Mouse (Mus musculus) megakaryocyte, embryonic 14.5 days (primary cell): ENCODE results near the gene Slk. TPM values are rescaled to one million over a fixed set of nuclear protein-coding genes. Genes with fewer than 3 reads are reported as not detected.
A peak's percentile ranks its signal among the peaks of the same experiment; 100 is the strongest.
"Not testable (repeated sequence)": the region's sequence is repeated elsewhere in the genome, so short reads cannot be mapped to it uniquely, and the experiment has no call there.

ENCODE experiments used
- H3K27me3 ChIP-seq: replicated peaks from 2 replicates; pipeline ENCODE3; 2012; ENCODE audit warnings: inconsistent platforms
- H3K36me3 ChIP-seq: replicated peaks from 2 replicates; pipeline ENCODE3; 2012; ENCODE audit warnings: low read length, inconsistent platforms, mixed read lengths
- H3K4me1 ChIP-seq: 2 replicates; pipeline ENCODE4 v1.6.1; 2012; ENCODE audit warnings: inconsistent platforms
- H3K4me3 ChIP-seq: replicated peaks from 2 replicates; pipeline ENCODE3; 2012; ENCODE audit warnings: moderate library complexity, mild to moderate bottlenecking, inconsistent platforms
- H3K9me3 ChIP-seq: 2 replicates; pipeline ENCODE4 v1.6.1; 2012; ENCODE audit warnings: inconsistent platforms
- FLI1 ChIP-seq: IDR thresholded peaks from 2 replicates; pipeline ENCODE4 v1.6.1; 2012; ENCODE audit warnings: low read length, inconsistent platforms, mixed read lengths
- GATA1 ChIP-seq: IDR thresholded peaks from 3 replicates; pipeline ENCODE4 v1.6.1; 2012; ENCODE audit warnings: mixed read lengths, low read length, inconsistent platforms, borderline replicate concordance
- polyA plus RNA-seq: library from polyadenylated mRNA; stranded (reverse); fragments of >175 nt; gene quantifications from 2 replicates; pipeline ENCODE4 v1.2.3, GENCODE M21; 2012; ENCODE audit warnings: low replicate concordance; ENCODE audit not compliant: insufficient read depth

Gene Slk
- polyA plus RNA-seq, 1 experiment: 5.6 TPM

DNA sequence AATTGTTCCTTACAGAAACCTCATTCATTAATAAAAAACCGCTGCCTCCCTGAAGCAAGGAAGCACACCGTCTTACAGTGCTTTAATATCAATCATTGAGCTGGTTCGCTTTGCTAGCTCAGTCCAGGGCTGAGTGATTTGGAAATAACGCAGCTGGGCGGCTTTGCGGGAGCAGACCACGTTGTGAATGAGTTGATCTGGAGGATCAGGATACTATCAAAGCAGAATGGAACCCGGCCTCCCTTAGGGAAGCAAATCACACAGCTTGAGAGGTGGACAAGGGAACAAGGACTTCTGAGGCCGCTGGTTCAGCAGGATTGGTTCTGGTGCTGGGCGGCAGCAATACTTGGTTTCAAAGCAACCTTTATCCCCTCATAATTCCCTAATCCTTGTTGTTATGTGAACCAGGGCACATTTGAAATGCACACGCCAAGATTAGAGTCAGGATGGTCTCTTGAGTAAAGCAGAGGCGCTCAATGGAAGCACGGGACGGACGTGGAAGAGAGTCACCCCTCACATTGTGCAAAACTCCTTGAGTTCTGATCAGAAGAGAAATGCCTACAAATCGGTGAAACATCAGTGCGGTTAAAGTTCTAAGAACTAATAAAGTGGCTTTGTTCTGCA is 14.3 kb upstream of the Slk start:
- H3K9me3 ChIP-seq: no peaks in the 10 kb centered on the region
- H3K4me1 ChIP-seq: peaks cover 25% of the 10 kb centered on the region
- H3K4me3 ChIP-seq: no peak overlapping the region
- TF ChIP-seq FLI1 (no peak), GATA1 (no peak)
- no peaks in the 10 kb centered on the region for H3K36me3 ChIP-seq
- no peaks in the 10 kb centered on the region for H3K27me3 ChIP-seq

DNA sequence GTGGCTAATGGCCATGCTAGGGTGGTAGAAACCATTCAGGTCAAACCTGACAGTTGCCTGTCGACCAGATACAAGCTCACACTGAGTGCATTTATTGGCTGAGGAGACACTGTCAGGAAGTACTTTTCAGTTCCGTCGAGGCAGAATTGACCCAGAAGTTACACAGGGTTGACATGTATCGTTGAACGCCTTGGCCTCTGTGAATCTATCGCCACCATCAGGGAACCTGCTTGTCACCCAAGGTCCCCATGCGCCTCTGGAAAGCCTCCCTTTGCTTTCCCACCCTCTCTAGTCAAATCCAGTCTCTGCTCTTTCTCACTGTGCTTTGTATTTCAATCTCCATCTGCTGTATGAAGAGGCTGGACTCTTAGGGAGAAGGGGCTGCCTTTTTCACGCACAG is 13.5 kb upstream of the Slk start:
- no peaks in the 10 kb centered on the region for H3K9me3 ChIP-seq
- H3K4me3 ChIP-seq: no peak overlapping the region
- TF ChIP-seq GATA1 (no peak), FLI1 (no peak)
- H3K4me1 ChIP-seq: peaks cover 19% of the 10 kb centered on the region
- no peaks in the 10 kb centered on the region for H3K36me3 ChIP-seq
- no peaks in the 10 kb centered on the region for H3K27me3 ChIP-seq

DNA sequence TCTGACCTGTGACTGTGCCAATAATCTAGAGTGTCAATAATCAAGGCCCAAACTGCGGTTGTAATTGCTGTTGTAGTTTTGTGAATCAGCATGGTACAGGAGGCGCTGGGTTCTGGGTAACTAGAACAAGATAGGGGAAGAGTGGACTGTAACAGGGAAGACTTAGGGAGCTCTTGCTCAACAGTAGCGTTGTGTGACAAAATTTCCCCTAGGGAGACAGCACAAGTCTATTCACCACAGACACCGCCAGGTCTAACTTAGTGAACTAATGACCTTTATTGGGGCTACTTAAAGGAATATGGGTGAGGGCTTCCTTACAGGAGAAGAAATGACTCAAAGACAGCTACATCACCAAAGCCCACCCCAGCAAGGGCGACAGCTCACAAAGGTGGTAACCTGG is 9.4 kb upstream of the Slk start:
- H3K36me3 ChIP-seq: no peaks in the 10 kb centered on the region
- H3K27me3 ChIP-seq: no peaks in the 10 kb centered on the region
- H3K4me1 ChIP-seq: peaks cover 22% of the 10 kb centered on the region
- no peak overlapping the region for H3K4me3 ChIP-seq
- TF ChIP-seq FLI1: no peak
- no peak for TF ChIP-seq GATA1
- H3K9me3 ChIP-seq: no peaks in the 10 kb centered on the region

DNA sequence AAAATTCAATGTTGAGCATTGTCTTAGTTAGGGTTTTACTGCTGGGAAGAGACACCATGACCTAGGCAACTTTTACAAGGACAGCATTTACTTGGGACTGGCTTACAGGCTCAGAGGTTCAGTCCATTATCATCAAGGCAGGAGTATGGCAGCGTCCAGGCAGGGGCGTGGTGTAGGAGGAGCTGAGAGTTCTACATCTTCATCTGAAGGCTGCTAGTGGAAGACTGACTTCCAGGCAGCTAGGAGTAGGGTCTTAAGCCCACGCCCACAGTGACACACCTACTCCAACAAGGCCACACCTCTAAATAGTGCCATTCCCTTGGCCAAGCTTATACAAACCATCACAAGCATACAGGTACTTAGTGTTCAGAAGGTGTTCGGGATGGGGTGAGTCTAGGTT is 7.5 kb upstream of the Slk start:
- H3K36me3 ChIP-seq, H3K4me3 ChIP-seq, H3K27me3 ChIP-seq, H3K9me3 ChIP-seq: not testable (repeated sequence)
- H3K4me1 ChIP-seq: peaks cover 22% of the 10 kb centered on the region

- TF ChIP-seq GATA1 (no peak), FLI1 (no peak)
- peaks cover 21% of the 10 kb centered on the region for H3K4me1 ChIP-seq
- no peak overlapping the region for H3K4me3 ChIP-seq
- no peaks in the 10 kb centered on the region for H3K9me3 ChIP-seq
- no peaks in the 10 kb centered on the region for H3K27me3 ChIP-seq
- H3K36me3 ChIP-seq: no peaks in the 10 kb centered on the region
Observed at GRCm38 (mm10) chr19:47573718-47574117, 5.8 kb upstream of the Slk start.

DNA sequence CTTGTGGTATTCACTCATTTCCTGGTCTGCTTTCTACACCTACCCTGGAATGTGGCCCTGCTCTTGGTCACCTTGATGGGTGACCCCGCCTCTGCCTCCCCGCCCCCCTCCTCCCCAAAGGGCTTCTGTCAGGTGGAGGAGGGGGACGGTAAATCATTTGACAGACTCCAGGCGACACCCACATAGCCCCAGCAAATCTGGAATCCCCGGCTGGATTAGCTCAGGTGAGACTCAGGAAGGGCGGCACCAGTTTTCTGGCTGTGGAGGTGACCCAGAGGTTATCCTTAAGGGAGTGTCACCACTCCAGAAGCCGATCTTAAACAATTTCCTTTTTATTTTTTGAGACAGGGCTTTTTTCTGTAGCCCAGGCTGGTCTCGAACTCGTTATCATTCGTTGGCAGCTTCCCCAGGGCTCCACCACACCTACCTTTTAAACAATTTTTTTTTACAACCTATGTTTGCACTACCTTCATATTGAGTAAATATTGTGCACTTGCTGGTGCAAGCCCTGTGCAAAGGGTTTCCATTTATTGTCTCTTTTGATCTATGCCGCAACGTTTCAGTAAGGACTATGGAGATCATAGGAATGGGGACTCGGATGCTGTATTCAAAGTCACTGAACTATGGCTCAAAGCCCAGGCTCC is 775 bp upstream of the Slk start:
- Histone ChIP-seq H3K4me1 (peaks cover 27% of the 10 kb centered on the region; the same call in 1 of the 2 replicates), H3K36me3 (no peaks in the 10 kb centered on the region), H3K9me3 (no peaks in the 10 kb centered on the region), H3K4me3 (peak overlapping the region; percentile 97), H3K27me3 (no peaks in the 10 kb centered on the region)
- TF ChIP-seq GATA1 (no peak), FLI1 (no peak)

DNA sequence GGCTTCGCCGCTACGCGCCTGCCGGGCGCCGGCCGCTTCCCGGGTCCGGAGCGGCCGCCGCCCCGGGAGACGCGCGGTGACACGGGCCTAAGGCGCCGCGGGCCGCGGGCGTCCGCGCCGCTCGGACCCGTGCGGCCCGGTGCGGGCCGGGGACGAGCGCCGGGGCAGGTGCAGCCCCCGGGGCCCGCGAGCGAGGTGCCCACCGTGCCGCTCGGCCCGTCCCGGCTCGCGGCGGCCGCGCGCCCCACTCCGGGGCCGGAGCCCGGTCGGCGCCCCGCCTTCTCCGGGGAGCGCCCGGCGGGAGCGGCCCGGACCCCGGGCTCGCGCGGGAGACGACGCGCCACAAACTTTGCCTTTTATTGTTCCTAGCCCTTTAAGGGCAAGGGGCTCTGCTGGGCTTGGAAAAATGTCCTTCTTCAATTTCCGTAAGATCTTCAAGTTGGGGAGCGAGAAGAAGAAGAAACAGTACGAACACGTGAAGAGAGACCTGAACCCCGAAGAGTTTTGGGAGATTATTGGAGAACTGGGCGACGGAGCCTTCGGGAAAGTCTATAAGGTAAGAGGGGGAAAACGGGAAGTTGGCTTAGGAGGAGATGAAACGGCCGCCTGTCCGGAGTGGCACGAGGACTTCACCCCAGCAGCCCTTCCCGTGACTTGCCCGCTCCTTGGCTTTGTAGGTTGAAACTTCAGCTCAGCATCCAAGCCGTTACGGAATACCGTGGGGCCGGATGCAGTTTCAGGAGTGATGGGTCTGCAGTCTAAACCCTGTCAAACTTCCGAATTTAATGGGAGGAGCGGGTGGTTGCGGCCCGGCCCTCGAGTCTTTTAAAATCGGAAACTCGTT is 532 bp downstream of the Slk start:
- no peak for TF ChIP-seq FLI1
- TF ChIP-seq GATA1: no peak
- Histone ChIP-seq H3K4me1 (peaks cover 34% of the 10 kb centered on the region; the same call in 1 of the 2 replicates), H3K4me3 (peak overlapping the region; percentile 97), H3K27me3 (no peaks in the 10 kb centered on the region), H3K9me3 (no peaks in the 10 kb centered on the region), H3K36me3 (no peaks in the 10 kb centered on the region)

DNA sequence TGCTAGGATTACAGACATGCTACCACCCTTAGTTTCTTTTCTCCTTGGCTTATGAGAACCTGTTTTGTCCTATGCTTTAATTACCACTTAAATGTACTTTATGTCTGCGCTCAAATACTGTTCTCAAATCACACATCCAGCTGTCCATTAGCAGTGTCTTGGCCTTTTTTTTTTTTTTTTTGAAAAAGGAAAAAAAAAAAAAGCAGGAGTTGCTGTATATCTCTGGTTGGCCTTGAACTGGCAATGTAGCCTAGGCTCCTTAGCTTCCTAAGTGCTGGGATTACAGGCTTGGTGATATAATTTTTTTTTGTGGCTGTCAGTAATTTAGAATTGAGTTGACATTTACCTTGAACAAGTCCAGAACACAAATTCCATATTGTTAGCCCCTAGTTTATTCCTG is 6.3 kb downstream of the Slk start:
- peaks cover 60% of the 10 kb centered on the region for H3K4me1 ChIP-seq
- TF ChIP-seq GATA1: no peak
- TF ChIP-seq FLI1: no peak
- H3K36me3 ChIP-seq: peaks cover 13% of the 10 kb centered on the region
- H3K9me3 ChIP-seq: no peaks in the 10 kb centered on the region
- H3K27me3 ChIP-seq: no peaks in the 10 kb centered on the region
- peak overlapping the region; percentile 44 for H3K4me3 ChIP-seq

DNA sequence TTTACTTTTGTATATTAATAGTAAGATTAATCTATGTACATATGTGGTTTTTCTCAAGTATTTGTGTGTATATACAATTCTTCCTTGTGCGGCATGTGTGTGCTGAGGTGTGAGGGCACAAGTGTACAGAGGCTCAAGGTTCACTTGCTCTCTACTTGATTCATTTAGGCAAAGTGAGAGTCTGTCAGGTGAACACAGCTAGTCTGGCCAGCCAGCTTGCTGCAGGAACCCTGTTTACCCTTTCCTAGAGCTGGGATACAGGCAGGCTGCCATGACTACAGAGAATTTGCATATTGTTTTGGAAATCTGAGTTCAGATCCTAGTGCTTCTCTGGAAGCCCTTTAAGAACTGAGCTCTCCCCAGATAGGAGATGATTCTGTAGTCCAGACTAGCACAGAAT is 7.5 kb downstream of the Slk start:
- TF ChIP-seq GATA1 (no peak), FLI1 (no peak)
- H3K27me3 ChIP-seq: no peaks in the 10 kb centered on the region
- H3K36me3 ChIP-seq: peaks cover 13% of the 10 kb centered on the region
- H3K9me3 ChIP-seq: no peaks in the 10 kb centered on the region
- peaks cover 51% of the 10 kb centered on the region for H3K4me1 ChIP-seq
- no peak overlapping the region for H3K4me3 ChIP-seq

DNA sequence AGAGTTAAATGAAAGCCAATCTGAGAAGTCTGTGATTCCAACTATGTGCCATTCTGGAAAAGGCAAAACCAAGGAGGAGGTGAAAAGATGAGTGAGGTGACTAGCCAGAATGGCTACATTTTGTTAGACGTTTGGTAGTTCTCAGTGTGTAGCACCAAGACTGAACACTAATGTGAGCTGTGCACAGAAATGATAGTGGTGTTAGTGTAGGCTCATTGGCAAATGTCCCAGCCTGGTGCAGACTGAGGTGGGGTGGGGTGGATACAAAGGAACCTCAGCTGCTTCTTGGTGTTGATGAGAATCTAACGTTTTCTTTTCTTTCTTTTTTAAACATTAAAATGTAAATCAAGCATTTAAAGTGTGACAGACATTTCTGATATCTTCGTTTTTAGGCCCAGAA is 29.0 kb downstream of the Slk start:
- H3K4me1 ChIP-seq: peaks cover 20% of the 10 kb centered on the region
- H3K36me3 ChIP-seq: peaks cover 65% of the 10 kb centered on the region
- H3K4me3 ChIP-seq: no peak overlapping the region
- H3K27me3 ChIP-seq: no peaks in the 10 kb centered on the region
- no peak for TF ChIP-seq FLI1
- no peak for TF ChIP-seq GATA1
- H3K9me3 ChIP-seq: no peaks in the 10 kb centered on the region
